Mouse (Mus musculus) liver, embryonic 15.5 days (tissue): ENCODE measurements around the gene Itga1. TPM values are rescaled to one million over a fixed set of nuclear protein-coding genes. Genes with fewer than 3 reads are reported as not detected.

Experiments used
- ATAC-seq: fragments of 200-750 bp; cut with Nextera tagmentation; 2 replicates; pipeline ENCODE4 v1.8.0; 2017; ENCODE audit warnings: moderate number of reproducible peaks, mild to moderate bottlenecking, moderate library complexity; ENCODE audit not compliant: insufficient read depth
- H3K27ac ChIP-seq: fragments of 300-500 bp; sonication (generic); replicated peaks from 2 replicates; pipeline ENCODE4 v1.5.1; 2015; ENCODE audit warnings: mild to moderate bottlenecking, inconsistent platforms
- H3K27me3 ChIP-seq: fragments of 300-500 bp; sonication (generic); 2 replicates; pipeline ENCODE4 v1.6.1; 2015; ENCODE audit warnings: mild to moderate bottlenecking, inconsistent platforms
- H3K36me3 ChIP-seq: fragments of 300-500 bp; sonication (generic); replicated peaks from 2 replicates; pipeline ENCODE4 v1.6.1; 2015; ENCODE audit warnings: moderate library complexity, mild to moderate bottlenecking, inconsistent platforms
- H3K4me1 ChIP-seq: fragments of 300-500 bp; sonication (generic); replicated peaks from 2 replicates; pipeline ENCODE4 v1.6.1; 2015; ENCODE audit warnings: inconsistent platforms
- H3K4me2 ChIP-seq: fragments of 300-500 bp; sonication (generic); 2 replicates; pipeline ENCODE4 v1.6.1; 2015; ENCODE audit warnings: moderate library complexity, mild to moderate bottlenecking, inconsistent platforms
- H3K4me3 ChIP-seq: fragments of 300-500 bp; sonication (generic); replicated peaks from 2 replicates; pipeline ENCODE4 v1.5.1; 2015; ENCODE audit warnings: mild to moderate bottlenecking, inconsistent platforms
- H3K9ac ChIP-seq: fragments of 300-500 bp; sonication (generic); 2 replicates; pipeline ENCODE4 v1.6.1; 2015; ENCODE audit warnings: moderate library complexity, mild to moderate bottlenecking, inconsistent platforms
- H3K9me3 ChIP-seq: fragments of 300-500 bp; sonication (generic); replicated peaks from 2 replicates; pipeline ENCODE4 v1.6.1; 2016; ENCODE audit warnings: inconsistent platforms
- WGBS: fragments of 180-500 bp; shearing (Covaris S2); methylation state at CpG from one replicate; pipeline ENCODE4 v1.1.7; 2015; ENCODE audit warnings: mixed read lengths; ENCODE audit not compliant: insufficient replicate concordance; 5-methylcytosine and 5-hydroxymethylcytosine counted together
- polyA plus RNA-seq: library from polyadenylated mRNA; unstranded; fragments of >200 nt; fragmentation: Nextera tagmentation; extraction: Ambion mirVana; gene quantifications from 2 replicates; pipeline ENCODE4 v1.2.1, GENCODE M21; 2015

The Itga1 gene
- polyA plus RNA-seq, 1 experiment from 2014 or later, result 4.6 TPM

DNA sequence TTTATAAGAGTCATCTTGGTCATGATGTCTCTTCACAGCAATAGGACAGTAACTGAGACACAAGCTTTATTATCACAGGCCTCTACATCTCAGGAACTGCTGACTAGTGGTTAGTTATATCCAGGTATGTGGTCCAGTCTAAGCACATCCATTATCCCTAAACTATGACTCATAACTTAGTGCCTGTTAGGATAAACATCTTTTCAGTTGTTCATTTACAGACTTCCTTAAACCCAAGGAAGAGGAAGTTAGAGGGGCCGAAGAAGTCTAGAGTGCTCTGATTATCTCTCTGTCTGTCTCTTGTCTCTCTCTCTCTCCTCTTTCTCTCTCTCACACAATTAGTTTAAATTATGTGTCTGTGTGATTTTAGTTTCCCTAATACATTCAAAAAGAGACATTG, 117.1 kb downstream of the Itga1 start:
- H3K4me2 ChIP-seq, result no peak overlapping the region
- no peak overlapping the region for H3K9ac ChIP-seq
- H3K4me3 ChIP-seq, result no peak overlapping the region
- no peaks in the 10 kb centered on the region for H3K27me3 ChIP-seq
- H3K4me1 ChIP-seq, result no peaks in the 10 kb centered on the region
- no peak for ATAC-seq
- WGBS, result 13% methylated on average over 1 of the region's 1 CpGs
- 0 out of 2 replicates have a peak, but pooled peaks cover 3% of the 10 kb centered on the region for H3K36me3 ChIP-seq
- H3K9me3 ChIP-seq, result no peaks in the 10 kb centered on the region
- H3K27ac ChIP-seq, result no peak overlapping the region

DNA sequence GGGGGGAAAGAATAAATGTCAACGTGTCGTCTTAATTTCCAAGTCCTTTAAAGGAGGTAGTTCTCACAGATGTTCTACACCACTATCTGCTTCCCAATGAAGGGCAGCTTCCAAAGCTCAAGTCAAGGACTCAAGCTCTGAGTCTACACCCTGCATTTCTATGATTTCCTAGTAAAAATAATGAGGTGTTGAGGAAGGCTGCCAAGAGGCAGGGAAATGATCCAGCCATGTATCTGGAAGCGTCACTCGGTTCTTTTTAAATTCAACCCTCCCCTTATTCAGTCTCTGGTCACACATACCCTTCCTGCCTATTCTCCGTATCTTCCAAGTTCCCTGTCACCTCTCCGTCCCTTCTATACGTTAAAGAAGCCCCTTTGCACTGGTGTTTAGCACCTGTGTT, 118.6 kb downstream of the Itga1 start:
- Histone ChIP-seq H3K4me2 (no peak overlapping the region), H3K4me3 (no peak overlapping the region), H3K9me3 (no peaks in the 10 kb centered on the region), H3K36me3 (0 out of 2 replicates have a peak, but pooled peaks cover 3% of the 10 kb centered on the region), H3K9ac (no peak overlapping the region), H3K27ac (no peak overlapping the region), H3K27me3 (no peaks in the 10 kb centered on the region), H3K4me1 (no peaks in the 10 kb centered on the region)
- no peak for ATAC-seq
- 69% methylated on average over 7 of the region's 7 CpGs for WGBS

DNA sequence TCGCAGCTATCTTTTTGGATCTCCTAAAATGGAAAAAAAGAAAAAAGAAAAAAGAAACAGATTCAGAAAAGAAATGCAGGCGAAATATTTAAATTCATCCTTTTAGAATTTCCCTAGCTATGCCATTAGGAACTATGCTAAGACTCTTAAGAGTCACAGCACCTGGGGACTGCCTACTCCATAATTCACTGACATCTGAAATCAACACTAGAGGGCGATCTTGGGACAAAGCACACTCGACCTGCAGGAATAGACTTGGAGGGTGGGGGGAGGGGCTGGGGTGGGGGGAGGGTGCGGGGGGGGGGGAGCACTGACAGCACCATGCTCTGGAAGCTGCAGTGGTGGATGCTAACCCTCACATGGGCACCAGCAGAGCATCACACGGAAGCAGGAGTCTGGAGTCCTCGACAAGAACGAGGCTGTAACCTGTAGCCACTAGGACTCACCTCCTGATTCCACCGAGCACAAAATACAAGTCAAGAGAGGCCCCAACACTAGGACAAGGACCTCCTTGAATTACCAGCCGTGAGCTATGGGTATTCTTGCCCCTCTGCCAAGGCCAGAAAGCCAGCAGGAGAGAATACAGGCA, 120.8 kb downstream of the Itga1 start:
- ATAC-seq, result no peak
- WGBS, result 37% methylated on average over 10 of the region's 10 CpGs

DNA sequence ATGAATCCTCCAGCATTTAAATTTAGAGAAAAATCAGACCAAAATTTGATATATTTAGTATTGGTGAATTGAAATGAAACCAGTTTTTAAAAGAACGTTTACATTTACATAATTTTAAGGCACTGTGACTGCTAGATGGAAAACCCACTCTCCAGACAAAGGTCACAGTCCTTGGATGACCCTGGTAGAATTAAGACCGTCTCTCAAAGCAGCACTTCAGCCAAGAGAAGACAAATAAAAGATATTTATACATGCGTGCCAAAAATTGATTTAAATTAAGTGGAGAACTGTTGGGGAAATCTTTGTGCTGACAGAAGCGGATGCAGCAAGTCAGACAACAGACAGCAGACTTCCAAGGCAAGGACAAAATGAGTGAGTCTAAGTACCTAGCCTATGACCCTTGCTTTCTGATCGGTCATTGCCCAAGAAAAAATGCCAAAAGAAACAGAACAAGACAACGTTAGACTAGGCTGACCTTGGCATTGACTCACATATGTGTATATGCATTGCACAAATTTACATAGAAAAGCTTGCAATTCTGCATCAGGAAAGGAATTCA, 127.2 kb downstream of the Itga1 start:
- WGBS, result 55% methylated on average over 6 of the region's 6 CpGs
- H3K36me3 ChIP-seq, result no peaks in the 10 kb centered on the region
- H3K4me3 ChIP-seq, result no peak overlapping the region
- no peak overlapping the region for H3K4me2 ChIP-seq
- H3K27ac ChIP-seq, result no peak overlapping the region
- ATAC-seq, result no peak
- H3K4me1 ChIP-seq, result no peaks in the 10 kb centered on the region
- H3K9ac ChIP-seq, result no peak overlapping the region
- no peaks in the 10 kb centered on the region for H3K9me3 ChIP-seq
- H3K27me3 ChIP-seq, result no peaks in the 10 kb centered on the region

More for the DNA sequence above, 120.8 kb downstream of the Itga1 start:
- no peak overlapping the region for H3K9ac ChIP-seq
- no peak overlapping the region for H3K4me2 ChIP-seq
- no peaks in the 10 kb centered on the region for H3K9me3 ChIP-seq
- H3K4me3 ChIP-seq, result no peak overlapping the region
- no peaks in the 10 kb centered on the region for H3K27me3 ChIP-seq
- no peak overlapping the region for H3K27ac ChIP-seq
- H3K36me3 ChIP-seq, result 0 out of 2 replicates have a peak, but pooled peaks cover 3% of the 10 kb centered on the region
- H3K4me1 ChIP-seq, result no peaks in the 10 kb centered on the region

DNA sequence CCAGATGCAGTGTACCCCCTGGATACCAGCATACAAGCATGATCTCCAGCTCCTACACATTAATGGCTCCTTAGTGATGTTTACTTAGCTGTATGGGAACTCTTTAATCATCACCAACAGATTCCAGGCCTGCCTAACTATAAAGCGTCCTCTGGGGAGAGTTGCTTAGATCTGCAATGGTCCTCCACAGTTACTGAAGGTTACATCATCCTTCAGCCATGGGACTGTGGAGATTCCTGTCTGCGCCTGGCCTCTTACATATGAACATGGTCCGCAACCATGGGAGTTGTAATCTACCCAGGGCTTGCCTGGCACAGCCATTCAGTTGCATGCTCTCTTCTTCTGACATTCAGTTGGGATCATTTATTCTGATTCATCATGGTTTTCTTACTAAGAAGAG, 129.9 kb downstream of the Itga1 start:
- ATAC-seq, result no peak
- Histone ChIP-seq H3K27me3 (no peaks in the 10 kb centered on the region), H3K4me3 (no peak overlapping the region), H3K36me3 (no peaks in the 10 kb centered on the region), H3K9ac (no peak overlapping the region), H3K9me3 (no peaks in the 10 kb centered on the region), H3K27ac (no peak overlapping the region), H3K4me2 (no peak overlapping the region), H3K4me1 (no peaks in the 10 kb centered on the region)
- WGBS, result 78% methylated on average over 3 of the region's 3 CpGs

DNA sequence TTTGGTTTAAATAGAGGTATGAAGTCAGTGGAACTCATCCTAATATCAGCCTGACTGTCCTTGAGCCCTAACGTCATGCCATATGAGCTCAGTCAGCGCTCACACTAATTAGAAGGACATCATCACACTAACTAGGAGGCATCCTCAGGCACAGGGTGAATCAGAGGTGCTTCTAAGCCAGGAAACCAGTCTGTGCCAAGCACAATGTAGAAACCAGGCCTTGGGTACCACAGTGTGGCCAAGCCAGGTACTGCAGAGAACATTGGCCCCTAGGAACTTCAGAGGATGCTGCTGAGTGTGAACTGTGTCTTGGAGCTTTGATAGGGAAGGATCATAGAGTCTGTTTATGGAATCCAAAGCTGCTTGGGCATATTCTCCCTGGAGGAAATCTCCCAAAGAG, 137.5 kb downstream of the Itga1 start:
- H3K4me3 ChIP-seq, result no peak overlapping the region
- no peak overlapping the region for H3K9ac ChIP-seq
- no peaks in the 10 kb centered on the region for H3K9me3 ChIP-seq
- H3K27me3 ChIP-seq, result no peaks in the 10 kb centered on the region
- 35% methylated on average over 2 of the region's 2 CpGs for WGBS
- no peak overlapping the region for H3K27ac ChIP-seq
- no peak for ATAC-seq
- 0 out of 2 replicates have a peak, but pooled peaks cover 3% of the 10 kb centered on the region for H3K36me3 ChIP-seq
- H3K4me2 ChIP-seq, result no peak overlapping the region
- H3K4me1 ChIP-seq, result no peaks in the 10 kb centered on the region

DNA sequence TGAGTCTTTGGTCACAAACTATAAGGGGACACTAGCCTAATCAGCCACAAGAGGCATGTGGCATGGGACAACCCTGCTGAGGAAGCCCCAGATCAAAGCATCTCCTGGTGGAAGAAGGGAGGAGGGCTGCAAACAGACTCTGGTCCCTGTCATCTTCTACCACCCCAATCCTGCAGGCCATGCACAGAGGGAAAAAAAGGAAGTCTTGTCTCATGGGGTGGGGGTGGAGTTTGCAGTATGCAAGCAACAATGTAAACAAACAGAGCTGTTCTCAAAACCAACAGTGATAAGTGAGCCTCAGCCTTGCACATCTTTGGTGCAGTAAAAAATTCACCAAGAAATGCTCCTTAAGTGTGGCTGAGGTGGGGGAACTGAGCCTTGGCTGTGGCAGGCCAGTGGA, 147.2 kb downstream of the Itga1 start:
- Histone ChIP-seq H3K9me3 (no peaks in the 10 kb centered on the region), H3K4me3 (no peak overlapping the region), H3K4me2 (no peak overlapping the region), H3K9ac (no peak overlapping the region), H3K27ac (no peak overlapping the region), H3K27me3 (no peaks in the 10 kb centered on the region), H3K36me3 (0 out of 2 replicates have a peak, but pooled peaks cover under 1% of the 10 kb centered on the region), H3K4me1 (no peaks in the 10 kb centered on the region)
- no peak for ATAC-seq

DNA sequence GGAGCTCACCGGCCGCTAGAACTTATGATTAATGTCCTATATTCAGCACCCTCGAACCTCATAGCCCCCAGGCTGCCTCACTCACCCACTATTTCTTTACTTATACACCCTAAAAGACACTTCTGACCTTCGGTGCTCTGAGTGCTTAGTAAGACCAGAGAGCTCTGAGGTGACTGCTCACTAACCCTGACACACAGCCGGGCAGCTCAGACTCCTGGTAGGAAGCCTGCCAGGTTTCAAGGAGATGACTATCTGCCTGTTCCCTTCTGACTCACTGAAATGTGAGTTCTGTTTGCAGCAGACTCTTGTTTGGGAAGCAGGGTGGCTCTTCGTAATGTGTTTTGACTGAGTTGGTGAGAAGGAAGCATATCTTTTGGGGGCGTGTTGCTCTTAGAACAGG, 168.2 kb downstream of the Itga1 start:
- no peaks in the 10 kb centered on the region; the same call in 1 of the 2 replicates for H3K27me3 ChIP-seq
- 0 out of 2 replicates have a peak, but pooled peaks cover 3% of the 10 kb centered on the region for H3K4me1 ChIP-seq
- no peak for ATAC-seq
- H3K9ac ChIP-seq, result no peak overlapping the region
- WGBS, result 53% methylated on average over 7 of the region's 7 CpGs
- no peak overlapping the region for H3K27ac ChIP-seq
- no peak overlapping the region for H3K4me2 ChIP-seq
- H3K9me3 ChIP-seq, result no peaks in the 10 kb centered on the region
- no peaks in the 10 kb centered on the region for H3K36me3 ChIP-seq
- no peak overlapping the region for H3K4me3 ChIP-seq

DNA sequence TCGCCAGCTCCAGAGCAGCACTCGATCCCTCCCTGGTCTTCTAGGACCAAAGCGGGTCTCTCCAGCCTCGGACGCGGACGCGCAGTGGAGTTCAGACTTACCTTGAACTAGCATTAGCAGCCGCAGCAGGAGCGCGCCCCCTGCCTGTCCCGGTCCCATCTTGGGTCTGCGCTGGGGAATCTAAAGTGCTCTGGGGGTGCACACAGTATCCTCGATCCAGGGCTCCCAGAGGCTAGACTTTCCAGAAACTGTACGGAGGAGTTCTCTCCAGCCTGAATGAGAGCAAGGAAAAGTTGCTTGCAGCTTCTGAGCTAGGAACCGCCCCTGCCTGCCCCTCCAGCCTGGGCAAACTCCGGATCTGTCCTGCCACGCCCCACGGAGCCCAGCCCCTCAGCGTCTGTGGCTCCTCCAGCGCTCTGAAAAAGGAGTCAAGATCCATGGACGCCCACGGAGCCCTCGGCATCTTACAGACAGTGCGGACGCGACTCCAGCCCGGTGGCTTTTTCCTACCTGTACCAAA, 169.9 kb downstream of the Itga1 start, which contains the start of gene Itga2:
TSS of gene Itga2 (minus strand) at position 326 of the 520 bp plus-strand sequence.
- Histone ChIP-seq H3K9me3 (no peaks in the 10 kb centered on the region), H3K4me3 (peak within 1 kb of the TSS; percentile 43), H3K27ac (no peak within 1 kb of the TSS), H3K4me2 (peak within 1 kb of the TSS; percentile 65), H3K36me3 (no peaks in the 10 kb centered on the region), H3K9ac (no peak within 1 kb of the TSS), H3K27me3 (no peaks in the 10 kb centered on the region; the same call in 1 of the 2 replicates), H3K4me1 (0 out of 2 replicates have a peak, but pooled peaks cover 3% of the 10 kb centered on the region)
- WGBS, result under 1% methylated on average over 28 of the region's 28 CpGs
- peak; percentile 64 for ATAC-seq

DNA sequence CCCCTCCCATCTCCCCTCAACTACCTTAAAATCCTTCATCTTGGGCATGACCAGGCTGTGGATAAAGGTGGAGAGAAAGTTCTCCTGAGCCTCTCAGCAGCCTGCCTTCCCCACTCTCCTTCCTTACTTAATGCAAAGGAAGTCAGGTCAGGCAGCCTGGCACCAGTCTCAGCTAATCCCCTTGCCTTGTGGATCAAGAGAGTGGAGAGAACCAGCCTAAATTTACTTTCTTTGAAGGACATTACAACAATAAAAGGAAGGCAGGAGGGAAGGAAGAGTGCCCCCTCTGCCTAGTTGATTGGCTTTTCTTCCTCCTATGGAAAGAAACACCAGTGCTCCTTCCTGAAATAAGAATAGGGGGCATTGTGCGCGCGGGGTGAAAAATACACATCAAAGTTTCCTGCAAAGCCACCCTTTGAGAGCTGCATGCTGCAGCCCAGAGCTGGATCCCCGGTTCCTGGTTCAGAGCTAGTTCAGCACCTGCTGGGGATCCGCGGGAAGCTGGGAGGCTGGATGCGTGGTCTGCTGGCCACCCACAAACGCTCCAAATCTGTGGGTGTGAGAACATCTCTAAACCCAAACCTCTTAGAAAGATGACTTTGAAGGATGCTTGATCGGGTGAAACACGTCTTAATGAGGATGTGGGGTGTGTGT, 170.6 kb downstream of the Itga1 start:
- Histone ChIP-seq H3K4me3 (peak overlapping the region; percentile 43), H3K9me3 (no peaks in the 10 kb centered on the region), H3K27me3 (no peaks in the 10 kb centered on the region; the same call in 1 of the 2 replicates), H3K27ac (no peak overlapping the region), H3K4me2 (peak overlapping the region; percentile 65), H3K9ac (no peak overlapping the region), H3K4me1 (0 out of 2 replicates have a peak, but pooled peaks cover 3% of the 10 kb centered on the region), H3K36me3 (no peaks in the 10 kb centered on the region)
- 1% methylated on average over 10 of the region's 10 CpGs for WGBS
- no peak for ATAC-seq

DNA sequence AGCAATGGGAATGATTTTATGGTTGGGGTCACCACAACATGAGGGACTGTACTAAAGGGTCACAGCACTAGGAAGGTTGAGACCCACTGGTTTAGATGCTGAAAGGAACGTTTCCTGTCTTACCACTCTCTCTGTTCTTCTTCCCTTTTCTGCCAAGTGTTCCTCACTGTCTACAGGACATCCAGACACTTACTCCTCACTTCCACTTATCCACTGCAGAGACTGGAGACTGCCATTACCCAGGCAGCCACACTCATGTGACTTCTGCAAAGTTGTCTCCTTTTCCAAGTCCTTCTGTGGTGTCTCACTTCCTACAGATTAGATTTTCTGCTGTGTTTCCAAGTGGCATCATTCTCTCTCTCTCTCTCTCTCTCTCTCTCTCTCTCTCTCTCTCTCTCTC, 177.0 kb downstream of the Itga1 start:
- no peaks in the 10 kb centered on the region for H3K36me3 ChIP-seq
- no peak overlapping the region for H3K4me2 ChIP-seq
- H3K27me3 ChIP-seq, result no peaks in the 10 kb centered on the region
- no peak overlapping the region for H3K4me3 ChIP-seq
- H3K9ac ChIP-seq, result no peak overlapping the region
- 18% methylated on average over 1 of the region's 1 CpGs for WGBS
- H3K27ac ChIP-seq, result no peak overlapping the region
- no peak for ATAC-seq
- no peaks in the 10 kb centered on the region for H3K4me1 ChIP-seq
- H3K9me3 ChIP-seq, result no peaks in the 10 kb centered on the region
